Mouse (Mus musculus): ENCODE data around the gene Prelid1. TPM values are rescaled to one million over a fixed set of nuclear protein-coding genes. Genes with fewer than 3 reads are reported as not detected.
A peak's percentile ranks its signal among the peaks of the same experiment; 100 is the strongest.

Gene Prelid1
- polyA plus RNA-seq (2015; fragmentation: Nextera tagmentation; extraction: Ambion mirVana), result 398 and 435 TPM in 2 replicates

- H3K4me3 ChIP-seq (replicated peaks; ENCODE audit: low read depth, low read length), result peak within 1 kb of the TSS; percentile 85
- H3K27ac ChIP-seq, result no peak within 1 kb of the TSS
- H3K36me3 ChIP-seq (ENCODE audit: insufficient read depth, low read length), result peaks cover 36% of the 10 kb centered on the region
- H3K9me3 ChIP-seq (replicated peaks; ENCODE audit: low read length), result no peaks in the 10 kb centered on the region
- no peaks in the 10 kb centered on the region for H3K27me3 ChIP-seq (ENCODE audit: insufficient read depth, low read length)
- DNase-seq (ENCODE audit: low spot score), result no peak
- no peak for TF ChIP-seq CTCF (IDR thresholded peaks at IDR 0.05; ENCODE audit: low read depth)
- peak within 1 kb of the TSS; percentile 98 for H3K4me2 ChIP-seq (ENCODE audit: low read length)
- WGBS, result 80% methylated on average over 4 of the region's 4 CpGs
- H3K9ac ChIP-seq (ENCODE audit: low read depth, low read length), result peak within 1 kb of the TSS; percentile 96
- H3K4me1 ChIP-seq (replicated peaks; ENCODE audit: insufficient read depth, low read length), result peaks cover 14% of the 10 kb centered on the region; the same call in 1 of the 2 replicates
- ATAC-seq (replicated peaks; ENCODE audit: low FRiP score, low read depth), result no peak
Measured at GRCm38 (mm10) chr13:55319931-55320533, at the start of gene Prelid1. Gene Prelid1 (plus strand): TSS chr13:55320500.

GRCm38 (mm10) chr13:55277203-55277602 lies 43.1 kb upstream of the Prelid1 start:
- Histone ChIP-seq H3K9me3 (replicated peaks; ENCODE audit: low read length) (no peaks in the 10 kb centered on the region), H3K4me1 (replicated peaks; ENCODE audit: insufficient read depth, low read length) (no peaks in the 10 kb centered on the region), H3K27ac (no peak overlapping the region), H3K27me3 (ENCODE audit: insufficient read depth, low read length) (no peaks in the 10 kb centered on the region), H3K9ac (ENCODE audit: low read depth, low read length) (no peak overlapping the region), H3K4me2 (ENCODE audit: low read length) (no peak overlapping the region), H3K4me3 (replicated peaks; ENCODE audit: low read depth, low read length) (no peak overlapping the region), H3K36me3 (ENCODE audit: insufficient read depth, low read length) (peaks cover 41% of the 10 kb centered on the region)
- TF ChIP-seq CTCF (IDR thresholded peaks at IDR 0.05; ENCODE audit: low read depth), result no peak
- DNase-seq (ENCODE audit: low spot score), result no peak
- no peak for ATAC-seq (replicated peaks; ENCODE audit: low FRiP score, low read depth)
- 86% methylated on average over 5 of the region's 5 CpGs for WGBS

- Histone ChIP-seq H3K4me3 (replicated peaks; ENCODE audit: low read depth, low read length) (no peak overlapping the region), H3K9me3 (replicated peaks; ENCODE audit: low read length) (no peaks in the 10 kb centered on the region), H3K9ac (ENCODE audit: low read depth, low read length) (no peak overlapping the region), H3K27me3 (ENCODE audit: insufficient read depth, low read length) (no peaks in the 10 kb centered on the region), H3K4me2 (ENCODE audit: low read length) (no peak overlapping the region), H3K36me3 (ENCODE audit: insufficient read depth, low read length) (peaks cover 45% of the 10 kb centered on the region), H3K27ac (no peak overlapping the region), H3K4me1 (replicated peaks; ENCODE audit: insufficient read depth, low read length) (no peaks in the 10 kb centered on the region)
- no peak for ATAC-seq (replicated peaks; ENCODE audit: low FRiP score, low read depth)
- DNase-seq (ENCODE audit: low spot score), result no peak
- WGBS, result 80% methylated on average over 5 of the region's 5 CpGs
- no peak for TF ChIP-seq CTCF (IDR thresholded peaks at IDR 0.05; ENCODE audit: low read depth)
Measured at GRCm38 (mm10) chr13:55277646-55278045, 42.7 kb upstream of the Prelid1 start.

- Histone ChIP-seq H3K27me3 (ENCODE audit: insufficient read depth, low read length) (no peaks in the 10 kb centered on the region), H3K36me3 (ENCODE audit: insufficient read depth, low read length) (peaks cover 50% of the 10 kb centered on the region), H3K27ac (no peak overlapping the region), H3K9me3 (replicated peaks; ENCODE audit: low read length) (no peaks in the 10 kb centered on the region), H3K4me2 (ENCODE audit: low read length) (no peak overlapping the region), H3K4me1 (replicated peaks; ENCODE audit: insufficient read depth, low read length) (no peaks in the 10 kb centered on the region), H3K4me3 (replicated peaks; ENCODE audit: low read depth, low read length) (no peak overlapping the region), H3K9ac (ENCODE audit: low read depth, low read length) (no peak overlapping the region)
- no peak for ATAC-seq (replicated peaks; ENCODE audit: low FRiP score, low read depth)
- TF ChIP-seq CTCF (IDR thresholded peaks at IDR 0.05; ENCODE audit: low read depth), result peak; percentile 15; the same call in 1 of the 2 replicates
- WGBS, result 72% methylated on average over 3 of the region's 3 CpGs
- DNase-seq (ENCODE audit: low spot score), result peak; percentile 24
Measured at GRCm38 (mm10) chr13:55288854-55289253, 31.4 kb upstream of the Prelid1 start.

GRCm38 (mm10) chr13:55296760-55297159 lies 23.5 kb upstream of the Prelid1 start:
- no peak for DNase-seq (ENCODE audit: low spot score)
- Histone ChIP-seq H3K36me3 (ENCODE audit: insufficient read depth, low read length) (peaks cover 62% of the 10 kb centered on the region), H3K4me1 (replicated peaks; ENCODE audit: insufficient read depth, low read length) (no peaks in the 10 kb centered on the region), H3K4me2 (ENCODE audit: low read length) (no peak overlapping the region), H3K4me3 (replicated peaks; ENCODE audit: low read depth, low read length) (no peak overlapping the region), H3K9me3 (replicated peaks; ENCODE audit: low read length) (no peaks in the 10 kb centered on the region), H3K27ac (no peak overlapping the region), H3K27me3 (ENCODE audit: insufficient read depth, low read length) (no peaks in the 10 kb centered on the region), H3K9ac (ENCODE audit: low read depth, low read length) (no peak overlapping the region)
- ATAC-seq (replicated peaks; ENCODE audit: low FRiP score, low read depth), result no peak
- TF ChIP-seq CTCF (IDR thresholded peaks at IDR 0.05; ENCODE audit: low read depth), result no peak
- WGBS, result 95% methylated on average over 1 of the region's 1 CpGs

- 64% methylated on average over 5 of the region's 5 CpGs for WGBS
- no peak for TF ChIP-seq CTCF (IDR thresholded peaks at IDR 0.05; ENCODE audit: low read depth)
- Histone ChIP-seq H3K4me3 (replicated peaks; ENCODE audit: low read depth, low read length) (no peak overlapping the region), H3K9ac (ENCODE audit: low read depth, low read length) (no peak overlapping the region), H3K27ac (no peak overlapping the region), H3K36me3 (ENCODE audit: insufficient read depth, low read length) (peaks cover 65% of the 10 kb centered on the region), H3K4me1 (replicated peaks; ENCODE audit: insufficient read depth, low read length) (no peaks in the 10 kb centered on the region), H3K4me2 (ENCODE audit: low read length) (no peak overlapping the region), H3K9me3 (replicated peaks; ENCODE audit: low read length) (no peaks in the 10 kb centered on the region), H3K27me3 (ENCODE audit: insufficient read depth, low read length) (no peaks in the 10 kb centered on the region)
- DNase-seq (ENCODE audit: low spot score), result no peak
- no peak for ATAC-seq (replicated peaks; ENCODE audit: low FRiP score, low read depth)
Measured at GRCm38 (mm10) chr13:55300913-55301312, 19.4 kb upstream of the Prelid1 start.
